10 mouse cellular contexts compared by ENCODE assay signal in genomic region chr19:4220957-4221743, GRCm38 (mm10). TPM values are rescaled to one million over a fixed set of nuclear protein-coding genes. Genes with fewer than 3 reads are reported as not detected.
A peak's percentile ranks its signal among the peaks of the same experiment; 100 is the strongest.
DNase-seq lines count a peak whose midpoint lies in the region; ATAC-seq lines count a peak whose summit lies in the region.
"Had no signal": no experiment of that assay in that cellular context is flagged by ENCODE, and none has a peak within 500 bp of the region (broad histone marks: within the 10 kb centered on the region; RNA-seq: fewer than 3 reads in every experiment).

No protein-coding gene starts in this region.

- no peak overlapping the region for H3K9ac ChIP-seq in liver, embryonic 15.5 days
- H3K9ac ChIP-seq: embryonic facial prominence, embryonic 12.5 days; midbrain, embryonic 12.5 days had no signal

- no peaks in the 10 kb centered on the region for H3K36me3 ChIP-seq in liver, embryonic 15.5 days (replicated peaks)
- H3K36me3 ChIP-seq: midbrain, embryonic 12.5 days had no signal

- 26% methylated on average over 14 of the region's 14 CpGs for WGBS in liver, embryonic 15.5 days (ENCODE audit: insufficient replicate concordance)

- H3K27ac ChIP-seq in liver, embryonic 15.5 days (replicated peaks), result peak overlapping the region; percentile 33; the same call in 1 of the 2 replicates
- H3K27ac ChIP-seq: embryonic facial prominence, embryonic 12.5 days; midbrain, embryonic 12.5 days had no signal

- H3K4me2 ChIP-seq in liver, embryonic 15.5 days, result 0 out of 2 replicates have a peak overlapping the region, but pooled peaks have one; percentile 3
- H3K4me2 ChIP-seq: embryonic facial prominence, embryonic 12.5 days; midbrain, embryonic 12.5 days had no signal

- peak; percentile 53 for DNase-seq in gastrocnemius, postnatal 14 days
- DNase-seq in gastrocnemius, adult 8-10 months (ENCODE audit: low spot score in 2 of 2), result no peak
- DNase-seq in CD4-positive, CD25-positive, alpha-beta regulatory T cell, adult 2 months (ENCODE audit: low read depth, low spot score), result peak; percentile 41
- DNase-seq in heart, postnatal 10 days, result peak; percentile 45 to 47
- DNase-seq in layer of hippocampus, adult 9-10 months (ENCODE audit: low spot score), result no peak
- no peak for DNase-seq in adrenal gland, postnatal 4 days (ENCODE audit: low spot score in 2 of 2)
- DNase-seq in right cerebral cortex, postnatal 10 days (ENCODE audit: low spot score in 2 of 2), result no peak

- H3K9me3 ChIP-seq in liver, embryonic 15.5 days (replicated peaks), result no peaks in the 10 kb centered on the region
- H3K9me3 ChIP-seq: embryonic facial prominence, embryonic 12.5 days; midbrain, embryonic 12.5 days had no signal

- H3K27me3 ChIP-seq in liver, embryonic 15.5 days, result peaks cover 82% of the 10 kb centered on the region
- H3K27me3 ChIP-seq: embryonic facial prominence, embryonic 12.5 days had no signal

- no peak overlapping the region for H3K4me3 ChIP-seq in liver, embryonic 15.5 days (replicated peaks)
- H3K4me3 ChIP-seq: embryonic facial prominence, embryonic 12.5 days; midbrain, embryonic 12.5 days had no signal

- intact Hi-C loops in gastrocnemius, postnatal 14 days (cut with DNase I; ENCODE audit: low total_unique reads), result no loop called here
- intact Hi-C loops in heart, postnatal 10 days (cut with DNase I), result no loop called here

- no peak for ATAC-seq in liver, embryonic 15.5 days (ENCODE audit: insufficient read depth)

- peaks cover 35% of the 10 kb centered on the region for H3K4me1 ChIP-seq in liver, embryonic 15.5 days (replicated peaks)

RNA-seq across cellular contexts. Expression of gene AC109138.7, which starts 7.0 kb away (rescaled TPM):
- not detected for total RNA-seq in gastrocnemius, postnatal 14 days (2021)
- not detected for total RNA-seq in gastrocnemius, adult 8-10 months (2022)
- not detected for total RNA-seq in heart, postnatal 10 days (2021)
- polyA plus RNA-seq in liver, embryonic 15.5 days (2015; fragmentation: Nextera tagmentation; extraction: Ambion mirVana), result not detected in 2 replicates
- total RNA-seq in adrenal gland, postnatal 4 days (2021), result not detected
- polyA plus RNA-seq: embryonic facial prominence, embryonic 12.5 days; midbrain, embryonic 12.5 days had no signal

RNA-seq across cellular contexts. Expression of gene Clcf1, which starts 7.1 kb away (rescaled TPM):
- 1 to 10 TPM in 1 of 2 experiments, under 1 TPM in 1; 0.58 to 1.2 TPM for total RNA-seq in gastrocnemius, postnatal 14 days (2021)
- under 1 TPM in 3 of 4 experiments, not detected in 1; 0.20 to 0.43 (median 0.22) TPM for total RNA-seq in gastrocnemius, adult 8-10 months (2022)
- 1 to 10 TPM; 1.6 to 2.5 TPM for total RNA-seq in heart, postnatal 10 days (2021)
- polyA plus RNA-seq in liver, embryonic 15.5 days (2015; fragmentation: Nextera tagmentation; extraction: Ambion mirVana), result 0.38 and 0.56 TPM in 2 replicates
- 10 to 100 TPM; 10.0 to 10.7 TPM for total RNA-seq in adrenal gland, postnatal 4 days (2021)

RNA-seq across cellular contexts. Expression of gene Pold4, which starts 10.5 kb away (rescaled TPM):
- total RNA-seq in gastrocnemius, postnatal 14 days (2021), result 10 to 100 TPM; 21.4 to 22.7 TPM
- total RNA-seq in gastrocnemius, adult 8-10 months (2022), result 10 to 100 TPM; 13.1 to 19.4 (median 17.3) TPM
- total RNA-seq in heart, postnatal 10 days (2021), result 10 to 100 TPM; 10.7 to 13.5 TPM
- polyA plus RNA-seq in liver, embryonic 15.5 days (2015; fragmentation: Nextera tagmentation; extraction: Ambion mirVana), result 13.1 and 15.0 TPM in 2 replicates
- total RNA-seq in adrenal gland, postnatal 4 days (2021), result 10 to 100 TPM; 32.7 to 34.3 TPM

RNA-seq across cellular contexts. Expression of gene Rad9a, which starts 19.7 kb away (rescaled TPM):
- 1 to 10 TPM; 3.1 to 3.4 TPM for total RNA-seq in gastrocnemius, postnatal 14 days (2021)
- total RNA-seq in gastrocnemius, adult 8-10 months (2022), result 1 to 10 TPM; 1.7 to 3.6 (median 2.3) TPM
- 1 to 10 TPM; 6.0 to 8.6 TPM for total RNA-seq in heart, postnatal 10 days (2021)
- 15.6 and 16.5 TPM in 2 replicates for polyA plus RNA-seq in liver, embryonic 15.5 days (2015; fragmentation: Nextera tagmentation; extraction: Ambion mirVana)
- total RNA-seq in adrenal gland, postnatal 4 days (2021), result 10 to 100 TPM; 14.7 to 16.2 TPM

RNA-seq across cellular contexts. Expression of gene Ppp1ca, which starts 29.3 kb away (rescaled TPM):
- total RNA-seq in gastrocnemius, postnatal 14 days (2021), result 100 to 1,000 TPM; 266 to 269 TPM
- 100 to 1,000 TPM; 198 to 243 (median 235) TPM for total RNA-seq in gastrocnemius, adult 8-10 months (2022)
- 100 to 1,000 TPM; 420 to 454 TPM for total RNA-seq in heart, postnatal 10 days (2021)
- 414 and 425 TPM in 2 replicates for polyA plus RNA-seq in liver, embryonic 15.5 days (2015; fragmentation: Nextera tagmentation; extraction: Ambion mirVana)
- 100 to 1,000 TPM; 464 to 467 TPM for total RNA-seq in adrenal gland, postnatal 4 days (2021)

Comparison
In these comparisons a context has a peak if more than half of its experiments do, and no peak if none do; other contexts are left out.
1. DNase-seq: peak in gastrocnemius, postnatal 14 days (single experiment), CD4-positive, CD25-positive, alpha-beta regulatory T cell, adult 2 months (single experiment) and heart, postnatal 10 days (2 of 2); none in gastrocnemius, adult 8-10 months (0 of 2), layer of hippocampus, adult 9-10 months (single experiment), adrenal gland, postnatal 4 days (0 of 2) and right cerebral cortex, postnatal 10 days (0 of 2).